Mouse (Mus musculus): Measurements from ENCODE around the gene Atp5k. TPM values are rescaled to one million over a fixed set of nuclear protein-coding genes. Genes with fewer than 3 reads are reported as not detected.

Gene Atp5k
- 30.3 TPM for polyA plus RNA-seq (2014; fragmentation: Illumina TruSeq; extraction: RNeasy Lipid Tissue Mini Kit (QIAGEN cat#74804); ENCODE audit: low read depth, low replicate concordance)

DNA sequence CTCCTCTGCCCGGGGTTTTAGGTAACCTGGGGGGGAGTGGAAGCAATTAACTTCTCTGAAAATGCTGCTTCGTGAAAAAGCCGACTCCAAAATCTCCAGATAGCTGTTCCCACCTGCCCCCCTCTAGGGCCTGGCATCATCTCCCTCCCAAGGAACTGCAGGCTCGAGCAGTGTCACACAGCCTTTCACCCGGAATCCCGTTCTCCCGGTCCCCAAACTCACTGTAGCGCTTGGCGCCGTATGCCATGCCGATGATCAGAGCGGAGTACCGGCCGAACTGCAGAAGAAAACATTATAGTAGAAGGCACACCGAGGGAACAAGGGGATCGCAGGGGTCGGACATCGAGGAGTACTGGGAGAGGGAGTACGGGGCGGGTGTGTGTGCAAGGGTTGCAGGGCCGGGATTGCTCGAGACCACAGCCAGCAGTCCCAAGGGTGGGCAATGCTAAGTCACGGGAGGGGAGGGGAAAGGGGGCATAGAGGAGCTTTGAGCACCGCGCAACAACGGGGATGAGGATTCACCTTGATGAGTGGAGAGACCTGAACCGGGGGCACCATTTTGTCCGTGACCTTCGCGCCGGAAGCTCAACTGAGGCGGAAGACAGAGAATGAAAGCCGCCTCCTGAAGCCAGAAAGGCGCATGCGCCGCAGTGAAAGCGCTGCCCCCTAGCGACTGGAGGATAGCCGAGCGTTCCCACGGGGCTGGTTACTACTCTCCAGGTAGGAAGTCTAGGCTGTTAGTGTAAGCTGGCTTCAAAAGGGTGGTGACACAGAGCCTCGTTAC lies at the start of gene Atp5k:
Gene Atp5k, minus strand, starts transcription at position 645 of the 784 bp plus-strand sequence.

DNA sequence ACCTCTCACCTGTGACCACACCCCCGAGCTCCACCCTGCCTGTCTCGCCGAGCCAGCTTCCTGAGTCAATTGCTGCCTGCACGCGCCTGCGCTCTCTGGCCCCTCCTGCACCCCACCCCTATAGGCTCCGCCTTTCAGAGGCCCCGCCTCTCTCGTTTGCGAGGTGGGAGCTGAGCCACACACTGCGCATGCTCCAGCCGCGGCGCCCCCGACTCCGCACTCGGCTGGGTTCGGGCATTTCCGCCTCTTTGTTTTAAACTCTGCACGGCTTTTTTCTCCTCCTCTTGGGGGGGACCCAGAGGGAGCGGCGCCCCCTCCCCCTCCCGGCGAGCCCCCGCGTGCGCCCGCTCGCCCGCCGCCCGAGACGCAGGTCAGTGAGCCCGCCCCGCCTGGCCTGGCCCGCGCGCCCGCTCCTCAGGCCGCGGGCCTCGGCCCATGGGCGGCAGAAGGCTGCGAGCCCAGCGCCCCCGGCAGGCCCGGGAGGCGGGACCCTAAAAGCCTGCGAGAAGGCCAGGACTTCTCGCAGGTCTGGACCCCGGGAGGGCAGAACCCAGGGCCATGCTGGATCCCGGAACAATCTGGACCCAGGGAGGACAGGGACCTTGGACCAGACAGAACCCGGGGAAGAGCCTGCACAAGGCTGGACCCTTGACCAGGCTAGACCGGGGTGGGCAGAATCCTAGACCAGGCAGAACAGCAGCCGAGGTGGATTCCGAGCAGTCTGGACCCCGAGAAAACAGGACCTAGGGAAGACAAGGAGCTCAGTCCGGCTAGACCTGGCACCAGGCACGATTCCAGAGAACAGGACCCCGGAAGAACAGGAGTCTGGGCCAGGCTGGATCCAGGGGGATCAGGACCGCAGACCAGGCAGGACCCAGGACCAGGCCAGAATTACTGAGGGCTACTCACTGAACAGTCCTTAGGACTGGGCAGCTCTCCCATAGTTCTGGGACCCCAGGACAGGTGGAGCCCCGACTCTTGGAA lies 27.1 kb upstream of the Atp5k start, which contains the start of gene Pcgf3:
Gene Pcgf3, plus strand, starts transcription at position 151 of the 984 bp plus-strand sequence.

DNA sequence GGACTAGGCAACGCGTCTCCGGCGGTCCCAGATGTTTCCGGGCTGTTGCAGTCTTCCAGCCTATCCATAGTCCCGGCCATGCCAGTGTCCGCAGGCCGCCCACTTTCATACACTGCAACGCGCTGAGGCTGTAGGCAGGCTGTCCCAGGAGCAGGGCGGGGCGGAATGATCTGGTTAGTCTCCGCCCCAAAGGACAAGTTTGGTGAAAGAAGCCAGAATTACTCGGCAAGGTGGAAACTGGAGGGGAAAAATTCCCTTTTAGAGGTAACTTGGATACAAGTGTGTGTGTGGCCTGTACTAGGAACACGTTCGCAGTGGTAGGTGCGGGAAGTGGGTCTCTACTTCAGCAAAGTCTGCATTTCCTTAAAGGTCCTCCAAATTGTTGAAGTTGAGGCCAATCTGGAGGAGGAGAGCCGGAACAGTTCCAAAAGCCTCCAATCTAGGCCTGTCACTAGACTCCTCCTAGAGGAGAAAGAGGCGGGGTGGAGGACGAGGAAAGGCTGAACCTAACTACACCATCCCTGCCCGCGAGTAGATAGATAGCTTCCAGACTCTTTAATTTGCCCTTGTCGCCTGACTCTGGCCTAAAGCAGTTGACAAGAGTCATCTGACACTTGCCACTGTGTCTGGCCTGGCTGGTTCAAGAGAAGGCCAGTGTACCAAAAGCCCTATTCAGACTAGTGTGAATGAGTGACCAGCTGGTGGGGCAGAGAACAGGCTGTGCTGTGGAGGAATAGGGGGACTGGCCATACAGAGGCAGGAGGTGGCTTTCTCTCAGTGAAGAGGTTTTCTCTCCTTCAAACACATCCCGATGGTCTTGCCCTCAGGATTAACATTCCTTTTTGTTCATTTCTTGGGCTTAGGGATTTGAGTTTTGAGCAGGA lies 14.8 kb upstream of the Atp5k start, which contains the start of gene Mfsd7a:
Gene Mfsd7a, minus strand, starts transcription at position 107 of the 884 bp plus-strand sequence.

DNA sequence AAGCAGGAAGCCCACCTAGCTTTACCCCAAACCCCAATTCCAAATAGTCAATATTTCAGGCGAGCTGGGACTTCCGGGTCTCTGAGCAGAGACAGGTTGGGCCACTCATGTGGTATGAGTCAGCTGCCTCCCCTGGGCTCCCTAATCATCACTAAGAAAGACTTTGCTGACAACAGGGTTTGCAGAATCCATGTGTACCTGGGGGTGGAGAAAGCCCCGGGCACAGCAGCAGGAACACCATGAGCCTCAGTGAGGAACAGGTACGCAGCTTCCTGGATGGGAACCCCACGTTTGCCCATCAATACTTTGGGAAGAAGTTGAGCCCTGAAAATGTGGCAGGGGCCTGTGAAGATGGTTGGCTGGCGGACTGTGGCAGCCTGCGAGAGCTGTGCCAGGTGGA lies 46.0 kb downstream of the Atp5k start, which contains the start of gene Pde6b:
Gene Pde6b, plus strand, starts transcription at position 191 of the 400 bp plus-strand sequence.

Other genes starting within 250 kb of the Atp5k start
- 187 TPM for gene Dr1, start 165.6 kb downstream of the Atp5k start, polyA plus RNA-seq (2014; fragmentation: Illumina TruSeq; extraction: RNeasy Lipid Tissue Mini Kit (QIAGEN cat#74804); ENCODE audit: low read depth, low replicate concordance)
- gene Pigg, start 121.8 kb downstream of the Atp5k start, polyA plus RNA-seq (2014; fragmentation: Illumina TruSeq; extraction: RNeasy Lipid Tissue Mini Kit (QIAGEN cat#74804); ENCODE audit: low read depth, low replicate concordance): 12.3 TPM
- not detected for gene Gm42517, start 66.5 kb downstream of the Atp5k start, polyA plus RNA-seq (2014; fragmentation: Illumina TruSeq; extraction: RNeasy Lipid Tissue Mini Kit (QIAGEN cat#74804); ENCODE audit: low read depth, low replicate concordance)
- 0.04 TPM for gene Pde6b, start 46.1 kb downstream of the Atp5k start, polyA plus RNA-seq (2014; fragmentation: Illumina TruSeq; extraction: RNeasy Lipid Tissue Mini Kit (QIAGEN cat#74804); ENCODE audit: low read depth, low replicate concordance)
- 0.08 TPM for gene Mfsd7a, start 14.4 kb upstream of the Atp5k start, polyA plus RNA-seq (2014; fragmentation: Illumina TruSeq; extraction: RNeasy Lipid Tissue Mini Kit (QIAGEN cat#74804); ENCODE audit: low read depth, low replicate concordance)
- gene Pcgf3, start 26.8 kb upstream of the Atp5k start, polyA plus RNA-seq (2014; fragmentation: Illumina TruSeq; extraction: RNeasy Lipid Tissue Mini Kit (QIAGEN cat#74804); ENCODE audit: low read depth, low replicate concordance): 9.6 TPM
- 0.29 TPM for gene Cplx1, start 115.6 kb upstream of the Atp5k start, polyA plus RNA-seq (2014; fragmentation: Illumina TruSeq; extraction: RNeasy Lipid Tissue Mini Kit (QIAGEN cat#74804); ENCODE audit: low read depth, low replicate concordance)
- 26.0 TPM for gene Gak, start 195.3 kb upstream of the Atp5k start, polyA plus RNA-seq (2014; fragmentation: Illumina TruSeq; extraction: RNeasy Lipid Tissue Mini Kit (QIAGEN cat#74804); ENCODE audit: low read depth, low replicate concordance)
- gene Tmem175, start 195.3 kb upstream of the Atp5k start, polyA plus RNA-seq (2014; fragmentation: Illumina TruSeq; extraction: RNeasy Lipid Tissue Mini Kit (QIAGEN cat#74804); ENCODE audit: low read depth, low replicate concordance): 43.3 TPM
- 1.4 TPM for gene Idua, start 225.9 kb upstream of the Atp5k start, polyA plus RNA-seq (2014; fragmentation: Illumina TruSeq; extraction: RNeasy Lipid Tissue Mini Kit (QIAGEN cat#74804); ENCODE audit: low read depth, low replicate concordance)
- 1.6 TPM for gene Dgkq, start 235.2 kb upstream of the Atp5k start, polyA plus RNA-seq (2014; fragmentation: Illumina TruSeq; extraction: RNeasy Lipid Tissue Mini Kit (QIAGEN cat#74804); ENCODE audit: low read depth, low replicate concordance)
- not detected for gene Slc26a1, start 241.1 kb upstream of the Atp5k start, polyA plus RNA-seq (2014; fragmentation: Illumina TruSeq; extraction: RNeasy Lipid Tissue Mini Kit (QIAGEN cat#74804); ENCODE audit: low read depth, low replicate concordance)

All from testis, adult 10 weeks (tissue).